Mouse (Mus musculus): ENCODE results near the gene Mmgt2.

The Mmgt2 gene

GRCm38 (mm10) chr11:62644602-62645336, 3.7 kb upstream of the Mmgt2 start:
- in situ Hi-C loops (cut with MboI, MseI), result loop anchor here (5.0 kb wide), 1 partner anchor 32 kb away; no protein-coding TSS in a partner anchor

DNA sequence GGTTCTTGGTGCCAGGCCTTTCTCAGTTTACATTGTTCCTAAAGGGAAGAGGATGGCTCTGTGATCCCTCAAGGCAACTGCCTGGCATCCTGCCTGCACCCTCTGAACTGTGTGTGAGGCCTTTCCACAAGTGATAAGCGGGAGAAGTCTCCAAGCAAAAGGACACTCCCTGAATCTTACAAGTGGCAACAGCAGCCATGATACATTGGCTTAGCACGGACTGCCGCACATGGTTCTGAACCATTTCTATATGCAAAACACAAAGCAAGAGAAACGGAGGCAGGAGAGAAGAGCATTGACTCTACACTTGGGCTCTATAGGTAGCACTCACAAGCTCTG, 3.2 kb upstream of the Mmgt2 start:
- in situ Hi-C loops (cut with MboI, MseI), result loop anchor here (5.0 kb wide), 1 partner anchor 33 kb away; no protein-coding TSS in a partner anchor

GRCm38 (mm10) chr11:62645732-62646494, 2.6 kb upstream of the Mmgt2 start:
- in situ Hi-C loops (cut with MboI, MseI), result loop anchor here (5.0 kb wide), 1 partner anchor 34 kb away; no protein-coding TSS in a partner anchor

GRCm38 (mm10) chr11:62646495-62646843, 2.0 kb upstream of the Mmgt2 start:
- in situ Hi-C loops (cut with MboI, MseI), result loop anchor here (5.0 kb wide), 1 partner anchor 34 kb away; no protein-coding TSS in a partner anchor

- in situ Hi-C loops (cut with MboI, MseI), result loop anchor here (5.0 kb wide), 1 partner anchor 35 kb away; no protein-coding TSS in a partner anchor
Observed at GRCm38 (mm10) chr11:62646958-62647515, 1.4 kb upstream of the Mmgt2 start.

GRCm38 (mm10) chr11:62647661-62648590, 538 bp upstream of the Mmgt2 start, which contains the start of gene Lrrc75a:
Gene Lrrc75a (minus strand): TSS chr11:62648523.
- in situ Hi-C loops (cut with MboI, MseI), result loop anchor here (5.0 kb wide), 1 partner anchor 36 kb away; no protein-coding TSS in a partner anchor

DNA sequence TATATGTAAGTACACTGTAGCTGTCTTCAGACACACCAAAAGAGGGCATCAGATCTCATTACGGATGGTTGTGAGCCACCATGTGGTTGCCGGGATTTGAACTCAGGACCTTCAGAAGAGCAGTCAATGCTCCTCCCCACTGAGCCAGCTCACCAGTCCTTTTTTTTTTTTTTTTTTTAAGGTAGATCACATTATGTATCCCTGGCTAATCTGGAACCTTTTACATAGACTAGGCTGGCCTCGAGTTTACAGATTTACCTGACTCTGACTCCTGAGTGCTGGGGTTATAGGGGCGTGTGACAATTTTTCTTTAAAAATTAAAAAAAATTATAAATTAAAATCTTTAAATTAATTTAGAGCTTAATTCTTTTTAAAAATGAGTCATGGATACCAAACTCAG, 1.3 kb downstream of the Mmgt2 start:
- in situ Hi-C loops (cut with MboI, MseI), result loop anchor here (5.0 kb wide), 1 partner anchor 38 kb away; no protein-coding TSS in a partner anchor

- in situ Hi-C loops (cut with MboI, MseI), result no loop called here
Observed at GRCm38 (mm10) chr11:62651563-62651962, 3.1 kb downstream of the Mmgt2 start.

DNA sequence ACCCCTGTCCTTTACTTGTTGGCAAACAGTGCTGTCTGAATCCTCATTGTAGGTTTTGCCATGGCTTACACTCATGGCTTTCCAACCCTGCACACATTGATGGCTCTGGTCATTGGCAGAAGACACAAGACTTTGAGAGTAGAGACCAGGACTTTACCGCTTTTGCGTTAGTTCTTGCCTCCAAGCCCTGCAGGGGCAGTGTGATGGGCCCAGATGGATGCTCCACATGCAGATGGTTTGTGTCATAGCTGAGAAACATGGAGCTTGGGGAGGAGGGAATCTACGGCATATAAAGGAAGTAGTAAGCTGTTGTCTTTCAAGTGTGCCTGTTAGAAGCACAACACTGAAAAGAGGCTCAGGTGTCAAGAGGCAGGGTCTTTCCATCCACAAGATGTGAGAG, 3.6 kb downstream of the Mmgt2 start:
- in situ Hi-C loops (cut with MboI, MseI), result no loop called here

- in situ Hi-C loops (cut with MboI, MseI), result no loop called here
Observed at GRCm38 (mm10) chr11:62660885-62661284, 12.4 kb downstream of the Mmgt2 start.

DNA sequence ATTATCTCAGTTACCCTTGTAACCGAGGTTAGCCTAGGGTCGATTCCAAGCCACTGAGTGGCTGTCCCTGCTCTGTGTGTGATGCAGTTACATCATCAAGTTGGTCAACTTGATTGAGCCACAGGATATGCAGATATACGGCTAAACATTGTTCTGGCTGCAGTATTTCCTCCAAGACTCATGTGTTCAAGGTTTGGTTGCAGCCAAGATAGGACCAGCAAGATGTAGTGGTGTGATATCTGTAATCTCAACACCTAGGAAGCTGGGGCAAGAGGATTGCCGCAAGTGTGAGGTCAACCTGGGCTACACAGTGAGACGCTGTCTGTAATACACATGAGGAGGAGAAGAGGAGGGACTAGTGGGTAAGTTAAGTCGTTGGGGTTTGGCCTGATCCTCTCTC, 15.8 kb downstream of the Mmgt2 start:
- in situ Hi-C loops (cut with MboI, MseI), result no loop called here

DNA sequence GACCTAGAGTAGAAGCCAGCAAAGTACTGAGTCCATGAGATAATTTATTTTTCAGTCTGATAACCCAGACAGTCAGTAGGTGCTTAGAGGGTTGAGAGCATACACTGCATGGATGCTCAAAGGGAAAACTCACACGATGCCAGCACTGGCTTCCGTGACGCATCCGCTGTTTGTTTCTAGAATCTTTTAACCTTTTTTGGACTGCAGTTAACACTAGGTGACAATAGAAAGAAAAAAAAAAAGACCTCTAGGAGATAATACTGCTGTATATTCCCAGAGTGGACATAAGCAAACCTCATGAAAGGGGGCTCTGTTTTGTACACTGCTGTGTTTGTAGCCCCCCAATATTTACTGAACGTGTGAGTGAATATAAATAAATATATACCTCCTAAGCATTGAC, 20.5 kb downstream of the Mmgt2 start:
- in situ Hi-C loops (cut with MboI, MseI), result no loop called here

- in situ Hi-C loops (cut with MboI, MseI), result no loop called here
Observed at GRCm38 (mm10) chr11:62669471-62669870, 21.0 kb downstream of the Mmgt2 start.

DNA sequence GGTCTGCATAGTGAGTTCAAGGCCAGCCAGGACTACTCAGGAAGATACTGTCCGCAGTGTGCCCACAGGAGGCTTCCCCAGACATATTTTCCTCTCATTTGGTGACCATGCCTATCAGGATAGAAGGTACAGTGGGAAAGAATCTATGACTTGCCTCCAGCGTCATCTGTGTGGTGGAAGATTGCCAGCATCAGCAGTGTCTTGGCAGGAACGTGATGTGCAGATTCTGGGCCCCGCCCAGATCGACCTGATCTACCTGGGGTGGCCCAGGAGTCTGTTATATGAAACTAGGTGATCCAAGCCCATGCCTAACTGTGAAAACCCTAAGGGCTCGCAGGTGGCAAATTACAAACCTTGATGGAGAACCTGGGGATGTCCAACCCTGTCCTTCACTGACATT, 21.5 kb downstream of the Mmgt2 start:
- in situ Hi-C loops (cut with MboI, MseI), result no loop called here

- in situ Hi-C loops (cut with MboI, MseI), result loop anchor here (5.0 kb wide), 1 partner anchor 63 kb away; no protein-coding TSS in a partner anchor
Observed at GRCm38 (mm10) chr11:62675480-62676289, 27.2 kb downstream of the Mmgt2 start.

DNA sequence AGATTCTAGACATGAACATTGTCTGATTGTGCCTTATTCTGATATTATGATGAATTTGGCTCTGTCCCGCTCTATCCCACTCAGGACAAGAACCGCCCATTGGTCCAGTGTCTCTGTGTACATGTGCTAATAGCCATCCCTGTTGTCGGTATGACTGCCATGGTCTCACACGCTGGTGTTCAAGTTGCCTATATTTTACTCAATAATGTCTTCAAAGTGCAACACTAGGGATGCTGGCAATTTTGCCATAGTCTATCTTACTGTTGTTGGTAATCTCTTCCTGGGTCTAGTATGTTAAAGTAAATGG, 27.8 kb downstream of the Mmgt2 start:
- in situ Hi-C loops (cut with MboI, MseI), result loop anchor here (5.0 kb wide), 1 partner anchor 64 kb away; no protein-coding TSS in a partner anchor

- in situ Hi-C loops (cut with MboI, MseI), result loop anchor here (5.0 kb wide), 1 partner anchor 67 kb away; no protein-coding TSS in a partner anchor
Observed at GRCm38 (mm10) chr11:62678778-62679354, 30.4 kb downstream of the Mmgt2 start.

DNA sequence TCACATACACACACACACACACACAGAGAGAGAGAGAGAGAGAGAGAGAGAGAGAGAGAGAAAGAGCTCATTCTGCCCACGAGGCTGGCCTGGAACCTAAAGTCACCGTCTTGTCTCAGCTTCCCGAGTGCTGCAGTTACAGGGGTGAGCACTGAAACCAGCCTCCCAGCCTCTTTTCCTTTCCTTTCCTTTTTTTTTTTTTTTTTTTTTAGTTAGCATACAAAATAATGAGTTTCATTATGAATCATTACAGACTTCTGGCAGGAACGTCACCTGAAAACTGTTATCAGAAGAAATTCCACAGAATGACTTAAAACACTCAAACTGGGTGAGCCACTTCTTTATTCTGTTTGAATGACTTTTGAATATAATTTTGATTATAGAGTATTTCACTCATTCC, 31.5 kb downstream of the Mmgt2 start:
- in situ Hi-C loops (cut with MboI, MseI), result loop anchor here (5.0 kb wide), 1 partner anchor 68 kb away; no protein-coding TSS in a partner anchor

DNA sequence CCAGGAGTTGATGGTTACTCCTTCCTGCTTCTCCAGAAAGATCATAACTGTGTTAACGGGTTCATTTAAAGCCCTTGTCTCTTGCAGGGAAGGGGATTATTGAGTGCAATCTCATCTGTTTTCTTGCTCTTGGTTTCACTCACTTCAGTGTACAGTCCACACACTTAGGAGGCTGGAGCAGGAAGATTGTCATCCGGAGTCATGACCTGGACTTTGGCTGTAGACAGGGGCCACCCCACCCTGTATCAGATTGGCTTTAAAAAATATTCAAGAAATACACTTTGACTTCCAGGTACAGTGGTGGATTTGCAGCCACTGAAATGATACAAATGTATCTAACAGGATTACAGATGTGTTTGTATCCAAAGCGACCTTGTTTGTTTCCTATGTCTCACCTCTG, 43.1 kb downstream of the Mmgt2 start:
- in situ Hi-C loops (cut with MboI, MseI), result no loop called here
